Mouse (Mus musculus) bone marrow macrophage, adult 2 months (primary cell): Measurements from ENCODE around the gene Kcnh2.

ENCODE experiments used
- CTCF ChIP-seq: IDR thresholded peaks from 2 replicates; pipeline ENCODE4 v1.5.1; 2012; ENCODE audit warnings: low read depth, mild to moderate bottlenecking, low read length, moderate library complexity
- POLR2A ChIP-seq: IDR thresholded peaks from 2 replicates; pipeline ENCODE4 v1.6.1; 2012; ENCODE audit warnings: mild to moderate bottlenecking, low read depth, low read length, borderline replicate concordance

DNA sequence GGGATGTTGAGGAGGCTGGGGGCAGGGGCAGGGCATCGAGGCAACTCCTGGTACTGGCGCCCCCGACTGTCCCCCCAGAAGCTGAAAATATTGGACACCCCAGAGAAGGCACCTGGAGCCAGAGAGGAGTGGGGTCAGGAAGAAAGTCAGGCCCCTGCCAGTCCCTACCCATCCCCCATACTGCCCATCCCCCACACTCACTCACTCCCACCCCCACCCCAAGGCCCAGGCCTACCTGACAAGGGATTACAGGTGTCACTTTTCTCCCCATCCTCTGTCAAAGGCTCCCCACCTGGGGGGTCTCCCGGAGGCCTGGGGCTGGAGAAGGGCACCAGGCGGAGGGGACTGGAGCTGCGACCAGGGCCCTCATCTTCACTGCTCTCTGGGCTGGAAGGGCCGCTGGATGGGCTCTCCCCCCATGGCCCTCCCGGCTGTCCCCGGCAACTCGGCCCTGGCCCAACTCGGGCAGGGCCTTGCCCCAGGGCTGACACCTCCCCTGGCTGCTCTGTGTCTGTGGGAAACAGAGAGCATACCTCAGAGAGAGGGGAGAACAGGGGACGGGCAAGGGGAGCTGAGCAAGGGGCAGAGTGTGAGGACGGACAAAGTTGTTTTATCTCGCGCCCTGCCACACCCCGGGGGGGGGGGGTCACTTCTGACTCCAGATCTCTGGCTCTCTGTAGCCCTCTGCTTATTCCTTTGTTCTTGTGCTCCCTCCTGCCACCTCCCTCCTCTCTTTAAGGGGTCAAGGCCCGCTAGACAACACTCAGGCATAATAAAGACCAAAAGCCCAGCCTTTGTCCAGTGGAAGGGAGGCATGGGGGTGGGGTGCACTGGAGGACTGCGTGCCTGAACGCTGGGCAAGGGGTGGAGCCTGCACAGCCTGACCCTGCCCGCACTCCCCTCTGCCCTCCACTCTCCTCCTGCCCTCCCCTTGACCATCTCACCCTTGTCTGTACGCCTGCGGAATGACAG lies 29.4 kb downstream of the Kcnh2 start:
- TF ChIP-seq CTCF (no peak), POLR2A (no peak)
